ENCODE assay signal across 8 mouse cellular contexts in genomic region chr12:76402991-76403885, GRCm38 (mm10). TPM values are rescaled to one million over a fixed set of nuclear protein-coding genes. Genes with fewer than 3 reads are reported as not detected.
DNase-seq lines count a peak whose midpoint lies in the region; ATAC-seq and TF ChIP-seq lines count a peak whose summit lies in the region.

No protein-coding gene starts in this region.

- TF ChIP-seq POLR2A in spleen, adult 2 months (IDR thresholded peaks at IDR 0.05; ENCODE audit: low read depth, low read length): no peak

- peaks cover 11% of the 10 kb centered on the region for H3K4me1 ChIP-seq in spleen, adult 2 months (ENCODE audit: control insufficient read depth, insufficient read depth, insufficient read length)
- peaks cover 28% of the 10 kb centered on the region for H3K4me1 ChIP-seq in heart, embryonic 15.5 days (replicated peaks)

- H3K4me2 ChIP-seq in heart, embryonic 15.5 days: peak overlapping the region; percentile 94

- H3K36me3 ChIP-seq in spleen, adult 2 months (ENCODE audit: control insufficient read depth, insufficient read depth, low read length): no peaks in the 10 kb centered on the region
- no peaks in the 10 kb centered on the region; the same call in 1 of the 2 replicates for H3K36me3 ChIP-seq in heart, embryonic 15.5 days

- H3K9me3 ChIP-seq in heart, embryonic 15.5 days (replicated peaks): no peaks in the 10 kb centered on the region

- peak overlapping the region; percentile 91 for H3K27ac ChIP-seq in spleen, adult 2 months (ENCODE audit: insufficient read depth, low read length)
- H3K27ac ChIP-seq in heart, embryonic 15.5 days: peak overlapping the region; percentile 99

- H3K27me3 ChIP-seq in spleen, adult 2 months (ENCODE audit: control insufficient read depth, insufficient read depth, low read length): peaks cover 11% of the 10 kb centered on the region
- H3K27me3 ChIP-seq in heart, embryonic 15.5 days: peaks cover 24% of the 10 kb centered on the region

- DNase-seq in cerebellum, postnatal 4 days (ENCODE audit: low spot score in 2 of 2): no peak
- peak in 1 of 2 experiments; percentile 84 for DNase-seq in spleen, adult 2 months (ENCODE audit: low read depth in 1 of 2, low spot score in 2 of 2)
- no peak for DNase-seq in spleen, adult 12 weeks (ENCODE audit: low spot score)
- peak; percentile 91 for DNase-seq in liver
- DNase-seq in frontal cortex, adult 2 months (ENCODE audit: extremely low spot score in 1 of 2, low spot score in 1 of 2): no peak

- WGBS in spleen, adult 2 months: 4% methylated on average over 54 of the region's 54 CpGs
- 1% methylated on average over 51 of the region's 54 CpGs for WGBS in heart, embryonic 15.5 days

- peak; percentile 79 for ATAC-seq in cerebellum, adult (ENCODE audit: insufficient number of reproducible peaks, low FRiP score, low TSS enrichment)
- peak; percentile 88 for ATAC-seq in heart, embryonic 15.5 days (replicated peaks; ENCODE audit: insufficient number of reproducible peaks, insufficient read depth, low FRiP score, low read depth)
- peak; percentile 43 for ATAC-seq in neutrophil, adult 5-6 weeks (ENCODE audit: extremely low read depth, insufficient number of reproducible peaks, low FRiP score, poor library complexity, severe bottlenecking)

- H3K9ac ChIP-seq in heart, embryonic 15.5 days: peak overlapping the region; percentile 82

- TF ChIP-seq CTCF in spleen, adult 2 months (IDR thresholded peaks at IDR 0.05; ENCODE audit: extremely low read depth, insufficient read depth, insufficient read length, insufficient replicate concordance): no peak

- peak overlapping the region; percentile 76 for H3K4me3 ChIP-seq in spleen, adult 2 months (ENCODE audit: extremely low read depth, insufficient read depth, insufficient read length)
- peak overlapping the region; percentile 79 for H3K4me3 ChIP-seq in heart, embryonic 15.5 days

RNA-seq across cellular contexts. Expression of gene Hspa2, which starts 0.7 kb away (rescaled TPM):
- polyA plus RNA-seq in spleen, adult 2 months (2012; rRNA removed): 3.8 and 6.0 TPM in 2 replicates
- 15.5 and 15.8 TPM in 2 replicates for polyA plus RNA-seq in heart, embryonic 15.5 days (2015; fragmentation: Nextera tagmentation; extraction: Ambion mirVana)
- 8.3 and 11.1 TPM in 2 replicates for total RNA-seq in neutrophil, adult 5-6 weeks (2017)
- 64.5 and 73.2 TPM in 2 replicates for polyA plus RNA-seq in frontal cortex, adult 2 months (2012; rRNA removed)

RNA-seq across cellular contexts. Expression of gene Ppp1r36, which starts 14.1 kb away (rescaled TPM):
- not detected in 2 replicates for polyA plus RNA-seq in spleen, adult 2 months (2012; rRNA removed)
- polyA plus RNA-seq in heart, embryonic 15.5 days (2015; fragmentation: Nextera tagmentation; extraction: Ambion mirVana): 1.8 and 2.2 TPM in 2 replicates
- not detected in 2 replicates for total RNA-seq in neutrophil, adult 5-6 weeks (2017)
- polyA plus RNA-seq in frontal cortex, adult 2 months (2012; rRNA removed): 1.5 and 1.8 TPM in 2 replicates

RNA-seq across cellular contexts. Expression of gene Zbtb1, which starts 33.2 kb away (rescaled TPM):
- 2.1 and 2.5 TPM in 2 replicates for polyA plus RNA-seq in spleen, adult 2 months (2012; rRNA removed)
- polyA plus RNA-seq in heart, embryonic 15.5 days (2015; fragmentation: Nextera tagmentation; extraction: Ambion mirVana): 5.7 and 6.6 TPM in 2 replicates
- 17.7 and 20.1 TPM in 2 replicates for total RNA-seq in neutrophil, adult 5-6 weeks (2017)
- polyA plus RNA-seq in frontal cortex, adult 2 months (2012; rRNA removed): 3.7 and 3.9 TPM in 2 replicates

RNA-seq across cellular contexts. Expression of gene Zbtb25, which starts 33.8 kb away (rescaled TPM):
- polyA plus RNA-seq in spleen, adult 2 months (2012; rRNA removed): 6.9 and 7.5 TPM in 2 replicates
- 10.1 and 12.9 TPM in 2 replicates for polyA plus RNA-seq in heart, embryonic 15.5 days (2015; fragmentation: Nextera tagmentation; extraction: Ambion mirVana)
- 10.1 and 13.8 TPM in 2 replicates for total RNA-seq in neutrophil, adult 5-6 weeks (2017)
- polyA plus RNA-seq in frontal cortex, adult 2 months (2012; rRNA removed): 15.9 and 19.0 TPM in 2 replicates
